Mouse (Mus musculus) intestine, postnatal 0 days (tissue): Measurements from ENCODE around the gene Ankrd23. TPM values are rescaled to one million over a fixed set of nuclear protein-coding genes. Genes with fewer than 3 reads are reported as not detected.

Experiments
- ATAC-seq: fragments of 200-750 bp; cut with Nextera tagmentation; 2 replicates; pipeline ENCODE4 v1.8.0; 2017; ENCODE audit warnings: mild to moderate bottlenecking, moderate TSS enrichment, moderate library complexity
- H3K27ac ChIP-seq: fragments of 300-500 bp; sonication (generic); 2 replicates; pipeline ENCODE4 v1.5.1; 2014; ENCODE audit warnings: mild to moderate bottlenecking, low read depth, low read length, moderate library complexity
- H3K27me3 ChIP-seq: fragments of 300-500 bp; sonication (generic); replicated peaks from 2 replicates; pipeline ENCODE4 v1.6.1; 2014; ENCODE audit warnings: low read length, mixed read lengths; ENCODE audit not compliant: control insufficient read depth, insufficient read depth
- H3K36me3 ChIP-seq: fragments of 300-500 bp; sonication (generic); 2 replicates; pipeline ENCODE4 v1.6.1; 2014; ENCODE audit warnings: mild to moderate bottlenecking, moderate library complexity; ENCODE audit not compliant: control insufficient read depth, insufficient read depth
- H3K4me1 ChIP-seq: fragments of 300-500 bp; sonication (generic); replicated peaks from 2 replicates; pipeline ENCODE4 v1.6.1; 2014; ENCODE audit warnings: antibody characterized with exemption, low read length, mixed read lengths; ENCODE audit not compliant: control insufficient read depth, insufficient read depth
- H3K4me2 ChIP-seq: fragments of 300-500 bp; sonication (generic); replicated peaks from 2 replicates; pipeline ENCODE4 v1.6.1; 2014; ENCODE audit warnings: low read depth, mild to moderate bottlenecking, moderate library complexity
- H3K4me3 ChIP-seq: fragments of 300-500 bp; sonication (generic); 2 replicates; pipeline ENCODE4 v1.5.1; 2014; ENCODE audit warnings: low read depth, low read length
- H3K9ac ChIP-seq: fragments of 300-500 bp; sonication (generic); 2 replicates; pipeline ENCODE4 v1.6.1; 2014; ENCODE audit warnings: mild to moderate bottlenecking, low read depth, low read length
- H3K9me3 ChIP-seq: fragments of 300-500 bp; sonication (generic); 2 replicates; pipeline ENCODE4 v1.6.1; 2016; ENCODE audit warnings: mixed run types; ENCODE audit not compliant: control insufficient read depth
- CTCF ChIP-seq: sonication (generic); IDR thresholded peaks from 2 replicates; pipeline ENCODE4 v1.5.1; 2016; ENCODE audit warnings: low read depth, mild to moderate bottlenecking, control low read depth, antibody characterized with exemption, moderate library complexity
- WGBS: fragments of 180-500 bp; shearing (Covaris S2); extraction: QIAGEN DNeasy Blood & Tissue Kit; methylation state at CpG from one replicate; pipeline ENCODE4 v1.1.7; 2014; 5-methylcytosine and 5-hydroxymethylcytosine counted together
- polyA plus RNA-seq: library from polyadenylated mRNA; unstranded; fragments of >200 nt; fragmentation: Nextera tagmentation; extraction: Ambion mirVana; gene quantifications from 2 replicates; pipeline ENCODE4 v1.2.1, GENCODE M21; 2015

The Ankrd23 gene
- polyA plus RNA-seq, 1 experiment from 2014 or later = 2.1 TPM

DNA sequence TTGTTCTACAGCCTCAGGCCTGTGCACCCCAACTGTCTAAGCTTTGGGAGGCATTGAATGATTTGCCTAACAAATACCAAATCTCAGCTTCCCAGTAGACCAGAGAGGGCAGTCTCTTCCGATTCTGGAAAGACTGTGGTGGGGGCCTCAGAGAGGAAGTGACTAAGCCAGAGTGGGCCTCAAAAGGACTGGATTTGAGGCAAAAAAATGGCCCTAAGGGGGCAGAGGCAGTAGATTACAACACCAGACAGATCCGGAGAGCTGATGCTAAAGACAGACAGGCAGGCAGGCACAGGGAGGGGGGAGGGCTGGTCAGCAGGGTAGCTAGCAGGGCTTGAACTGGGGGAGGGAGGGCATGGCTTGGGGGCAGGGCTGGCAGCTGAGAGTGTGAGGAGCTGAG is 29.7 kb upstream of the Ankrd23 start:
- Histone ChIP-seq H3K36me3 (no peaks in the 10 kb centered on the region), H3K9me3 (no peaks in the 10 kb centered on the region), H3K27me3 (no peaks in the 10 kb centered on the region), H3K4me1 (0 out of 2 replicates have a peak, but pooled peaks cover 2% of the 10 kb centered on the region), H3K27ac (no peak overlapping the region), H3K4me2 (no peak overlapping the region), H3K4me3 (no peak overlapping the region), H3K9ac (no peak overlapping the region)
- ATAC-seq = no peak
- whole genome bisulfite sequencing = 49% methylated on average over 2 of the region's 2 CpGs
- TF ChIP-seq CTCF = 0 out of 2 replicates have a peak, but pooled peaks have one; percentile 13

GRCm38 (mm10) chr1:36564101-36564500 is 27.4 kb upstream of the Ankrd23 start:
- Histone ChIP-seq H3K9ac (no peak overlapping the region), H3K9me3 (no peaks in the 10 kb centered on the region), H3K4me2 (no peak overlapping the region), H3K27me3 (no peaks in the 10 kb centered on the region), H3K36me3 (no peaks in the 10 kb centered on the region), H3K27ac (no peak overlapping the region), H3K4me3 (no peak overlapping the region), H3K4me1 (0 out of 2 replicates have a peak, but pooled peaks cover under 1% of the 10 kb centered on the region)
- TF ChIP-seq CTCF = no peak
- 73% methylated on average over 6 of the region's 6 CpGs for WGBS
- no peak for ATAC-seq

GRCm38 (mm10) chr1:36563632-36564031 is 26.9 kb upstream of the Ankrd23 start:
- Histone ChIP-seq H3K36me3 (no peaks in the 10 kb centered on the region), H3K27ac (no peak overlapping the region), H3K4me2 (no peak overlapping the region), H3K4me3 (no peak overlapping the region), H3K9ac (no peak overlapping the region), H3K27me3 (no peaks in the 10 kb centered on the region), H3K9me3 (no peaks in the 10 kb centered on the region), H3K4me1 (no peaks in the 10 kb centered on the region)
- TF ChIP-seq CTCF = no peak
- WGBS = 71% methylated on average over 4 of the region's 4 CpGs
- no peak for ATAC-seq

GRCm38 (mm10) chr1:36563197-36563596 is 26.5 kb upstream of the Ankrd23 start:
- no peak overlapping the region for H3K27ac ChIP-seq
- 0 out of 2 replicates have a peak, but pooled peaks have one; percentile 5 for ATAC-seq

GRCm38 (mm10) chr1:36562388-36562787 is 25.7 kb upstream of the Ankrd23 start:
- no peak overlapping the region for H3K9ac ChIP-seq
- no peaks in the 10 kb centered on the region for H3K9me3 ChIP-seq
- no peaks in the 10 kb centered on the region for H3K36me3 ChIP-seq
- no peak for TF ChIP-seq CTCF
- H3K27ac ChIP-seq = no peak overlapping the region
- H3K4me3 ChIP-seq = no peak overlapping the region
- no peaks in the 10 kb centered on the region for H3K4me1 ChIP-seq
- no peak overlapping the region for H3K4me2 ChIP-seq
- 65% methylated on average over 4 of the region's 4 CpGs for whole genome bisulfite sequencing
- H3K27me3 ChIP-seq = no peaks in the 10 kb centered on the region
- ATAC-seq = no peak

More at GRCm38 (mm10) chr1:36563197-36563596, 26.5 kb upstream of the Ankrd23 start:
- Histone ChIP-seq H3K36me3 (no peaks in the 10 kb centered on the region), H3K4me3 (no peak overlapping the region), H3K9ac (no peak overlapping the region), H3K9me3 (no peaks in the 10 kb centered on the region), H3K27me3 (no peaks in the 10 kb centered on the region), H3K4me2 (no peak overlapping the region), H3K4me1 (no peaks in the 10 kb centered on the region)
- TF ChIP-seq CTCF = peak; percentile 27
- 83% methylated on average over 2 of the region's 2 CpGs for WGBS

DNA sequence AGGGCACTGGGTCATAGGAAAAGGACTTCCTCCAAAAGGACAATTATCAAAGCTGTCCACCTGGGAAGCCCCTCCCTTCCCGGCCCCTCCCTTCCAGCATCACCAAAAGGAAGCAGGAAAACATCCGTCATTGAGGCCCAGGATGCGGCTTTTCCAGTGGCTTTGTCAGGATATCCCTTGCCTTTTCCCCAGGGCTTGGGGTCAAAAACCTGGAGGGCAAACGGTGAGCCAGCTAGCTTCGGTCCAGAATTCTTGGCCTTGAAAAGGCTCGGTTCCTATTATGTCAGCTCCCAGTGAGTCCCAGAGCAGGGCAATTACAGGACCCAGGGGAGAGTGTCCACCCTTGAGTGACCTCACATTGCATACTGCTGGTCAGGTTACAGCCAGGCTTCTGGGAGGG is 24.2 kb upstream of the Ankrd23 start:
- no peak overlapping the region for H3K27ac ChIP-seq
- H3K4me1 ChIP-seq = no peaks in the 10 kb centered on the region
- no peak overlapping the region for H3K4me3 ChIP-seq
- TF ChIP-seq CTCF = no peak
- 60% methylated on average over 6 of the region's 6 CpGs for WGBS
- no peak overlapping the region for H3K9ac ChIP-seq
- H3K9me3 ChIP-seq = no peaks in the 10 kb centered on the region
- no peaks in the 10 kb centered on the region for H3K27me3 ChIP-seq
- ATAC-seq = no peak
- H3K4me2 ChIP-seq = no peak overlapping the region
- no peaks in the 10 kb centered on the region for H3K36me3 ChIP-seq

DNA sequence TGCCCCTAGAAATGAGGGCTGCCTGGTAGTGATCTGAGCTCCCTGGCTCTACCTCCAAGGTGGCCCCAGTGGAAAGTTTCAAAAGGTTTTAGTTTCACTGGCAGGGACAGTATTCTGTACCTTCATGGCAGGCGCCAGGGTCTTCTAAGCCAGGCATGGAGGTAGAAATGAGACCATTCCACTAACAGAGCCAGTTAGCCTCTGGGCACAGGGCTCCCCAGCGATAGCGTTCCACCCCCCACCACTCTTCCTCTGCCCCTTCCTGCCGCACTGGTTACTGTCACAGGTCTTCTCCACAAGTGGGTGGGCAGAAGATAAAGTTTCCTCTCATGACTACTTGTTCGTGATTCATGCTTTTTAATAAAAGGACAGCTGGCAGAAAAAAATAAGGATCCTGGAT is 23.2 kb upstream of the Ankrd23 start:
- Histone ChIP-seq H3K27me3 (no peaks in the 10 kb centered on the region), H3K4me3 (no peak overlapping the region), H3K36me3 (no peaks in the 10 kb centered on the region; the same call in 1 of the 2 replicates), H3K9ac (no peak overlapping the region), H3K4me2 (no peak overlapping the region), H3K27ac (no peak overlapping the region), H3K4me1 (peaks cover 4% of the 10 kb centered on the region; the same call in 1 of the 2 replicates), H3K9me3 (no peaks in the 10 kb centered on the region)
- WGBS = 80% methylated on average over 5 of the region's 5 CpGs
- no peak for ATAC-seq
- TF ChIP-seq CTCF = no peak
